Comparison of ENCODE assay signal across 8 mouse cellular contexts in genomic region chr17:30004203-30005102, GRCm38 (mm10). TPM values are rescaled to one million over a fixed set of nuclear protein-coding genes. Genes with fewer than 3 reads are reported as not detected.
A peak's percentile ranks its signal among the peaks of the same experiment; 100 is the strongest.
DNase-seq lines count a peak whose midpoint lies in the region; ATAC-seq lines count a peak whose summit lies in the region.

TSS of gene Zfand3 (plus strand) at chr17:30004733.

- peak within 1 kb of the TSS; percentile 77 for H3K4me2 ChIP-seq in kidney, embryonic 15.5 days

- no peaks in the 10 kb centered on the region for H3K27me3 ChIP-seq in heart, embryonic 10.5 days (ENCODE audit: insufficient read depth, poor library complexity, severe bottlenecking)
- no peaks in the 10 kb centered on the region for H3K27me3 ChIP-seq in kidney, embryonic 15.5 days

- peak; percentile 93 for ATAC-seq in erythroblast, adult 5-6 weeks (replicated peaks; ENCODE audit: low FRiP score, poor library complexity, severe bottlenecking)
- ATAC-seq in kidney, embryonic 15.5 days (replicated peaks; ENCODE audit: low FRiP score): peak; percentile 95
- ATAC-seq in monocyte, adult 5-6 weeks (replicated peaks; ENCODE audit: insufficient number of reproducible peaks, low FRiP score, low TSS enrichment, poor library complexity, severe bottlenecking): peak; percentile 73

- peaks cover 36% of the 10 kb centered on the region for H3K4me1 ChIP-seq in heart, embryonic 10.5 days
- peaks cover 36% of the 10 kb centered on the region for H3K4me1 ChIP-seq in kidney, embryonic 15.5 days

- H3K4me3 ChIP-seq in heart, embryonic 10.5 days: peak within 1 kb of the TSS; percentile 93
- H3K4me3 ChIP-seq in kidney, embryonic 15.5 days (replicated peaks): peak within 1 kb of the TSS; percentile 98

- no peaks in the 10 kb centered on the region for H3K9me3 ChIP-seq in heart, embryonic 10.5 days
- no peaks in the 10 kb centered on the region for H3K9me3 ChIP-seq in kidney, embryonic 15.5 days (replicated peaks)

- no peaks in the 10 kb centered on the region for H3K36me3 ChIP-seq in heart, embryonic 10.5 days
- no peaks in the 10 kb centered on the region for H3K36me3 ChIP-seq in kidney, embryonic 15.5 days

- whole genome bisulfite sequencing in heart, embryonic 10.5 days: under 1% methylated on average over 64 of the region's 93 CpGs
- under 1% methylated on average over 53 of the region's 93 CpGs for WGBS in kidney, embryonic 15.5 days

- H3K27ac ChIP-seq in heart, embryonic 10.5 days: peak within 1 kb of the TSS; percentile 100
- peak within 1 kb of the TSS; percentile 100 for H3K27ac ChIP-seq in kidney, embryonic 15.5 days

- peak; percentile 87 to 88 for DNase-seq in B cell, adult 2 months
- DNase-seq in brain, adult 2 months (ENCODE audit: low read depth, low spot score): peak; percentile 97
- peak; percentile 98 for DNase-seq in heart, embryonic 10.5 days (ENCODE audit: low spot score)
- DNase-seq in liver: peak; percentile 96
- peak; percentile 90 to 95 for DNase-seq in spleen, postnatal 4 days (ENCODE audit: low spot score in 2 of 2)

- peak within 1 kb of the TSS; percentile 99 for H3K9ac ChIP-seq in kidney, embryonic 15.5 days

RNA-seq across cellular contexts. Expression of gene Zfand3, which starts in this region (rescaled TPM):
- total RNA-seq in erythroblast, adult 5-6 weeks (2015; ENCODE audit: low replicate concordance): 10.4 and 17.6 TPM in 2 replicates
- 3.1 and 13.4 TPM in 2 replicates for total RNA-seq in erythroblast, adult 5-6 weeks (2017; ENCODE audit: low replicate concordance)
- polyA plus RNA-seq in heart, embryonic 10.5 days (2016; fragmentation: Nextera tagmentation; extraction: Ambion mirVana): 54.2 and 54.7 TPM in 2 replicates
- polyA plus RNA-seq in kidney, embryonic 15.5 days (2015; fragmentation: Nextera tagmentation; extraction: Ambion mirVana): 53.0 and 58.4 TPM in 2 replicates
- 61.7 to 76.8 TPM (median 69.9 TPM) in 3 replicates for total RNA-seq in monocyte, adult 5-6 weeks (2017)

Comparison
In these comparisons a context has a peak if more than half of its experiments do, and no peak if none do; other contexts are left out.
1. Peak in every context shown above with its lines: DNase-seq, ATAC-seq, H3K4me3 ChIP-seq and H3K27ac ChIP-seq.